Mouse (Mus musculus): Measurements from ENCODE around the gene Arhgap30. TPM values are rescaled to one million over a fixed set of nuclear protein-coding genes. Genes with fewer than 3 reads are reported as not detected.
A peak's percentile ranks its signal among the peaks of the same experiment; 100 is the strongest.

Arhgap30 gene
- polyA plus RNA-seq, 1 experiment from 2014 or later = 0.59 TPM

GRCm38 (mm10) chr1:171372880-171373279, 15.9 kb upstream of the Arhgap30 start:
- no peak for ATAC-seq
- Histone ChIP-seq H3K4me1 (ENCODE audit: control insufficient read depth, insufficient read depth, low read length) (no peaks in the 10 kb centered on the region), H3K4me3 (ENCODE audit: low read depth, low read length) (no peak overlapping the region), H3K4me2 (ENCODE audit: low read length) (no peak overlapping the region), H3K9ac (ENCODE audit: low read depth, low read length) (no peak overlapping the region), H3K9me3 (replicated peaks; ENCODE audit: control insufficient read depth, low read length, poor library complexity, severe bottlenecking) (no peaks in the 10 kb centered on the region), H3K27me3 (ENCODE audit: control insufficient read depth, insufficient read depth, low read depth, low read length) (no peaks in the 10 kb centered on the region), H3K27ac (ENCODE audit: low read length) (no peak overlapping the region), H3K36me3 (ENCODE audit: control insufficient read depth, insufficient read depth, low read length) (no peaks in the 10 kb centered on the region)
- 45% methylated on average over 3 of the region's 3 CpGs for WGBS

GRCm38 (mm10) chr1:171373946-171374345, 14.8 kb upstream of the Arhgap30 start:
- ATAC-seq = no peak
- 0% methylated on average over 3 of the region's 4 CpGs for WGBS
- Histone ChIP-seq H3K4me1 (ENCODE audit: control insufficient read depth, insufficient read depth, low read length) (no peaks in the 10 kb centered on the region), H3K27ac (ENCODE audit: low read length) (no peak overlapping the region), H3K27me3 (ENCODE audit: control insufficient read depth, insufficient read depth, low read depth, low read length) (no peaks in the 10 kb centered on the region), H3K9ac (ENCODE audit: low read depth, low read length) (no peak overlapping the region), H3K9me3 (replicated peaks; ENCODE audit: control insufficient read depth, low read length, poor library complexity, severe bottlenecking) (no peaks in the 10 kb centered on the region), H3K4me3 (ENCODE audit: low read depth, low read length) (no peak overlapping the region), H3K4me2 (ENCODE audit: low read length) (no peak overlapping the region), H3K36me3 (ENCODE audit: control insufficient read depth, insufficient read depth, low read length) (no peaks in the 10 kb centered on the region)

- WGBS = 46% methylated on average over 9 of the region's 9 CpGs
- no peak for ATAC-seq
- no peak overlapping the region for H3K27ac ChIP-seq (ENCODE audit: low read length)
- H3K9ac ChIP-seq (ENCODE audit: low read depth, low read length) = no peak overlapping the region
- H3K4me2 ChIP-seq (ENCODE audit: low read length) = no peak overlapping the region
- H3K27me3 ChIP-seq (ENCODE audit: control insufficient read depth, insufficient read depth, low read depth, low read length) = no peaks in the 10 kb centered on the region
- H3K4me3 ChIP-seq (ENCODE audit: low read depth, low read length) = no peak overlapping the region
- no peaks in the 10 kb centered on the region for H3K9me3 ChIP-seq (replicated peaks; ENCODE audit: control insufficient read depth, low read length, poor library complexity, severe bottlenecking)
- no peaks in the 10 kb centered on the region for H3K4me1 ChIP-seq (ENCODE audit: control insufficient read depth, insufficient read depth, low read length)
- H3K36me3 ChIP-seq (ENCODE audit: control insufficient read depth, insufficient read depth, low read length) = no peaks in the 10 kb centered on the region
Observed at GRCm38 (mm10) chr1:171375646-171376097, 13.1 kb upstream of the Arhgap30 start.

GRCm38 (mm10) chr1:171378298-171378697, 10.5 kb upstream of the Arhgap30 start:
- H3K4me1 ChIP-seq (ENCODE audit: control insufficient read depth, insufficient read depth, low read length) = peaks cover 3% of the 10 kb centered on the region; the same call in 1 of the 2 replicates
- no peak overlapping the region for H3K9ac ChIP-seq (ENCODE audit: low read depth, low read length)
- 93% methylated on average over 6 of the region's 6 CpGs for WGBS
- no peaks in the 10 kb centered on the region for H3K9me3 ChIP-seq (replicated peaks; ENCODE audit: control insufficient read depth, low read length, poor library complexity, severe bottlenecking)
- no peak overlapping the region for H3K4me2 ChIP-seq (ENCODE audit: low read length)
- no peak overlapping the region for H3K27ac ChIP-seq (ENCODE audit: low read length)
- H3K36me3 ChIP-seq (ENCODE audit: control insufficient read depth, insufficient read depth, low read length) = no peaks in the 10 kb centered on the region
- ATAC-seq = no peak
- no peaks in the 10 kb centered on the region for H3K27me3 ChIP-seq (ENCODE audit: control insufficient read depth, insufficient read depth, low read depth, low read length)
- no peak overlapping the region for H3K4me3 ChIP-seq (ENCODE audit: low read depth, low read length)

- ATAC-seq = peak; percentile 86
- WGBS = 3% methylated on average over 31 of the region's 31 CpGs
- Histone ChIP-seq H3K9me3 (replicated peaks; ENCODE audit: control insufficient read depth, low read length, poor library complexity, severe bottlenecking) (no peaks in the 10 kb centered on the region), H3K27me3 (ENCODE audit: control insufficient read depth, insufficient read depth, low read depth, low read length) (no peaks in the 10 kb centered on the region), H3K36me3 (ENCODE audit: control insufficient read depth, insufficient read depth, low read length) (no peaks in the 10 kb centered on the region), H3K4me1 (ENCODE audit: control insufficient read depth, insufficient read depth, low read length) (peaks cover 3% of the 10 kb centered on the region; the same call in 1 of the 2 replicates), H3K27ac (ENCODE audit: low read length) (no peak overlapping the region), H3K9ac (ENCODE audit: low read depth, low read length) (peak overlapping the region; percentile 61), H3K4me2 (ENCODE audit: low read length) (peak overlapping the region; percentile 67), H3K4me3 (ENCODE audit: low read depth, low read length) (peak overlapping the region; percentile 43)
Observed at GRCm38 (mm10) chr1:171379935-171380599, 8.7 kb upstream of the Arhgap30 start.

GRCm38 (mm10) chr1:171382096-171382620, 6.6 kb upstream of the Arhgap30 start:
- Histone ChIP-seq H3K36me3 (ENCODE audit: control insufficient read depth, insufficient read depth, low read length) (no peaks in the 10 kb centered on the region), H3K9ac (ENCODE audit: low read depth, low read length) (no peak overlapping the region), H3K27ac (ENCODE audit: low read length) (no peak overlapping the region), H3K27me3 (ENCODE audit: control insufficient read depth, insufficient read depth, low read depth, low read length) (no peaks in the 10 kb centered on the region), H3K4me3 (ENCODE audit: low read depth, low read length) (no peak overlapping the region), H3K4me2 (ENCODE audit: low read length) (no peak overlapping the region), H3K4me1 (ENCODE audit: control insufficient read depth, insufficient read depth, low read length) (peaks cover 3% of the 10 kb centered on the region; the same call in 1 of the 2 replicates), H3K9me3 (replicated peaks; ENCODE audit: control insufficient read depth, low read length, poor library complexity, severe bottlenecking) (no peaks in the 10 kb centered on the region)
- ATAC-seq = no peak
- 85% methylated on average over 11 of the region's 11 CpGs for whole genome bisulfite sequencing

GRCm38 (mm10) chr1:171384361-171384760, 4.4 kb upstream of the Arhgap30 start:
- H3K36me3 ChIP-seq (ENCODE audit: control insufficient read depth, insufficient read depth, low read length) = no peaks in the 10 kb centered on the region
- ATAC-seq = no peak
- H3K4me3 ChIP-seq (ENCODE audit: low read depth, low read length) = no peak overlapping the region
- H3K9me3 ChIP-seq (replicated peaks; ENCODE audit: control insufficient read depth, low read length, poor library complexity, severe bottlenecking) = no peaks in the 10 kb centered on the region
- H3K9ac ChIP-seq (ENCODE audit: low read depth, low read length) = no peak overlapping the region
- 67% methylated on average over 9 of the region's 9 CpGs for WGBS
- peaks cover 3% of the 10 kb centered on the region; the same call in 1 of the 2 replicates for H3K4me1 ChIP-seq (ENCODE audit: control insufficient read depth, insufficient read depth, low read length)
- no peaks in the 10 kb centered on the region for H3K27me3 ChIP-seq (ENCODE audit: control insufficient read depth, insufficient read depth, low read depth, low read length)
- H3K27ac ChIP-seq (ENCODE audit: low read length) = no peak overlapping the region
- H3K4me2 ChIP-seq (ENCODE audit: low read length) = no peak overlapping the region

- Histone ChIP-seq H3K27me3 (ENCODE audit: control insufficient read depth, insufficient read depth, low read depth, low read length) (no peaks in the 10 kb centered on the region), H3K27ac (ENCODE audit: low read length) (no peak overlapping the region), H3K4me2 (ENCODE audit: low read length) (no peak overlapping the region), H3K9me3 (replicated peaks; ENCODE audit: control insufficient read depth, low read length, poor library complexity, severe bottlenecking) (no peaks in the 10 kb centered on the region), H3K4me1 (ENCODE audit: control insufficient read depth, insufficient read depth, low read length) (peaks cover 3% of the 10 kb centered on the region; the same call in 1 of the 2 replicates), H3K4me3 (ENCODE audit: low read depth, low read length) (no peak overlapping the region), H3K9ac (ENCODE audit: low read depth, low read length) (no peak overlapping the region), H3K36me3 (ENCODE audit: control insufficient read depth, insufficient read depth, low read length) (no peaks in the 10 kb centered on the region)
- no peak for ATAC-seq
- WGBS = 73% methylated on average over 9 of the region's 9 CpGs
Observed at GRCm38 (mm10) chr1:171385171-171385570, 3.6 kb upstream of the Arhgap30 start.

GRCm38 (mm10) chr1:171387099-171387498, 1.7 kb upstream of the Arhgap30 start:
- H3K4me2 ChIP-seq (ENCODE audit: low read length) = no peak overlapping the region
- 22% methylated on average over 6 of the region's 6 CpGs for WGBS
- H3K27me3 ChIP-seq (ENCODE audit: control insufficient read depth, insufficient read depth, low read depth, low read length) = no peaks in the 10 kb centered on the region
- H3K9ac ChIP-seq (ENCODE audit: low read depth, low read length) = no peak overlapping the region
- H3K36me3 ChIP-seq (ENCODE audit: control insufficient read depth, insufficient read depth, low read length) = no peaks in the 10 kb centered on the region
- H3K4me1 ChIP-seq (ENCODE audit: control insufficient read depth, insufficient read depth, low read length) = no peaks in the 10 kb centered on the region
- H3K9me3 ChIP-seq (replicated peaks; ENCODE audit: control insufficient read depth, low read length, poor library complexity, severe bottlenecking) = no peaks in the 10 kb centered on the region
- no peak overlapping the region for H3K27ac ChIP-seq (ENCODE audit: low read length)
- no peak overlapping the region for H3K4me3 ChIP-seq (ENCODE audit: low read depth, low read length)
- no peak for ATAC-seq

All from midbrain, embryonic 16.5 days (tissue).